Mouse (Mus musculus) myocyte (in vitro differentiated cells): ENCODE data around the gene Shisa2.

Source experiments
- CEBPB ChIP-seq: IDR thresholded peaks from 2 replicates; pipeline ENCODE4 v1.6.1; 2011; ENCODE audit warnings: mild to moderate bottlenecking, moderate library complexity; ENCODE audit not compliant: poor library complexity, insufficient read depth, severe bottlenecking
- E2F4 ChIP-seq: IDR thresholded peaks from one replicate; pipeline ENCODE4 v1.6.1; 2011; ENCODE audit warnings: mild to moderate bottlenecking, control low read depth, moderate library complexity; ENCODE audit not compliant: insufficient read depth
- MAX ChIP-seq: IDR thresholded peaks from one replicate; pipeline ENCODE4 v1.6.1; 2011; ENCODE audit warnings: low read depth, mild to moderate bottlenecking, control low read depth
- MYOG ChIP-seq, 3 experiments: IDR thresholded peaks; one replicate each; pipeline ENCODE4 v1.6.1; 2011; ENCODE audit warnings: control low read depth in 2 of 3, low read depth in 2 of 3, mild to moderate bottlenecking in 2 of 3; ENCODE audit not compliant: insufficient read length in 2 of 3, control insufficient read depth in 1 of 3, insufficient read depth in 1 of 3
- POLR2A ChIP-seq: IDR thresholded peaks from one replicate; pipeline ENCODE4 v1.6.1; 2011; ENCODE audit warnings: low read depth, mild to moderate bottlenecking, control low read depth, moderate library complexity; ENCODE audit not compliant: insufficient read length
- SRF ChIP-seq: IDR thresholded peaks from one replicate; pipeline ENCODE4 v1.6.1; 2011; ENCODE audit warnings: low read depth; ENCODE audit not compliant: control insufficient read depth, insufficient read length
- TCF12 ChIP-seq: IDR thresholded peaks from one replicate; pipeline ENCODE4 v1.6.1; 2011; ENCODE audit warnings: mild to moderate bottlenecking, control low read depth; ENCODE audit not compliant: poor library complexity, insufficient read depth, severe bottlenecking
- USF1 ChIP-seq: IDR thresholded peaks from one replicate; pipeline ENCODE4 v1.6.1; 2011; ENCODE audit warnings: low read depth, mild to moderate bottlenecking, control low read depth, moderate library complexity

DNA sequence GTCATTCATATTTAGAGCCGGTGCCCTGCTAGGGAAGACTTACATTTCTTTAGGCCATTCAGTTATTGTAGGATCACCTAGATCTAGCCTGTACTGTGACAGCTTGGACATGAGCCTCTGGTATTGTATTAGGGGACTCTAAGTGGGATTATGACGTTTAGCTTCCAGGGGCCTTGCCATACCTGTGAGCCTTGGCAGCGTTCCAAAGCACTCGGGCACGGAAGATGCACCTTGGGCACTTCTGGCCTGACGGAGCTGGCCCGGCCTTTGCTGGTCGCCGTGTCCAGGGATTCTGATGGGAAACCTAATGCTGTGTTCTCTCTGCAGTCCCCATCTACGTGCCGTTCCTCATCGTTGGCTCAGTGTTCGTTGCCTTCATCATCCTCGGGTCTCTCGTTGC lies 4.2 kb downstream of the Shisa2 start:
- no peak for TF ChIP-seq POLR2A
- TF ChIP-seq E2F4 = no peak
- no peak for TF ChIP-seq MYOG (IDR thresholded peaks at IDR 0.05; ENCODE audit: control insufficient read depth in 1 of 3, insufficient read depth in 1 of 3, insufficient read length in 2 of 3, low read depth in 2 of 3)
- TF ChIP-seq TCF12 = no peak
- TF ChIP-seq SRF = no peak
- TF ChIP-seq MAX = no peak
- TF ChIP-seq USF1 = no peak
- no peak for TF ChIP-seq CEBPB
